Mouse (Mus musculus): ENCODE results near the gene Mvp.

GRCm38 (mm10) chr7:127025556-127026160, 11.2 kb upstream of the Mvp start:
- TF ChIP-seq CTCF (IDR thresholded peaks at IDR 0.05; ENCODE audit: extremely low read depth, insufficient read depth, insufficient read length, insufficient replicate concordance) (no peak), POLR2A (IDR thresholded peaks at IDR 0.05; ENCODE audit: low read depth, low read length) (no peak)
